Mouse (Mus musculus) spleen, postnatal 36 days (tissue): Measurements from ENCODE around the gene Podxl2.

Experiments
- DNase-seq, 2 experiments: peaks; one replicate each; pipeline ENCODE4 v3.0.0; 2022; ENCODE audit warnings: low spot score in 2 of 2, mixed read lengths in 1 of 2

Podxl2 gene

DNA sequence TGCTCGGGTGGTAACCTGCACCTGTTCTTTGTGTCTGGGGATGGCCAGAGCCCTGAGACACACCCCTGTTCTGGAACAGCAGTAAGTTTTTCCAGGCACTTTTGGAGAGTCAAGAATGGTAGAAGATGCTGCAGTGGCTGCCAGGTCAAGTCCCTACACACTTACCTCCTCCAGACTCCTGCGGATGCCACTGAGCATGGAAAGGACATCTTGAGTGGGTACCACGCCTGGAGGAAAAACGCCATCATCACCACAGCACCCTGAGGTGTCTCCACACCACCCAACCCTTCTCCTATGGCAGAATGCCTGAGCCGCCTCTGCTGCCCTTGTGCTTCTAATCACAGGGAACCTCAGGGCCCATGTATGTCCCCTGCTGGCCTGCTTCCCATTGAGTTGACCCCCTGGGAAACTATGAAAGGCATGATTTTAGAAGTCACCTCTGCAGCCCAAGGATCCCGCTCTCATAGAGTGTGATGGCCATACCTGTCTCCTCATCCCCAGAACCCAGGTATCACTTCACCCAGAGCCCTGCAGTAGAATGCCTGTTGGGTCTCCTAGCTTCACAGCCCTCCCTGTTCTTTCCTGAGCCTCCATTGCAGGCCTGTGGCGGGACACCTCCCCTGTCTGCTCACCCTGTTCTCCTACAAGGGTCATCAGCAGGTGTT is 29.8 kb downstream of the Podxl2 start:
- DNase-seq: no peak

DNA sequence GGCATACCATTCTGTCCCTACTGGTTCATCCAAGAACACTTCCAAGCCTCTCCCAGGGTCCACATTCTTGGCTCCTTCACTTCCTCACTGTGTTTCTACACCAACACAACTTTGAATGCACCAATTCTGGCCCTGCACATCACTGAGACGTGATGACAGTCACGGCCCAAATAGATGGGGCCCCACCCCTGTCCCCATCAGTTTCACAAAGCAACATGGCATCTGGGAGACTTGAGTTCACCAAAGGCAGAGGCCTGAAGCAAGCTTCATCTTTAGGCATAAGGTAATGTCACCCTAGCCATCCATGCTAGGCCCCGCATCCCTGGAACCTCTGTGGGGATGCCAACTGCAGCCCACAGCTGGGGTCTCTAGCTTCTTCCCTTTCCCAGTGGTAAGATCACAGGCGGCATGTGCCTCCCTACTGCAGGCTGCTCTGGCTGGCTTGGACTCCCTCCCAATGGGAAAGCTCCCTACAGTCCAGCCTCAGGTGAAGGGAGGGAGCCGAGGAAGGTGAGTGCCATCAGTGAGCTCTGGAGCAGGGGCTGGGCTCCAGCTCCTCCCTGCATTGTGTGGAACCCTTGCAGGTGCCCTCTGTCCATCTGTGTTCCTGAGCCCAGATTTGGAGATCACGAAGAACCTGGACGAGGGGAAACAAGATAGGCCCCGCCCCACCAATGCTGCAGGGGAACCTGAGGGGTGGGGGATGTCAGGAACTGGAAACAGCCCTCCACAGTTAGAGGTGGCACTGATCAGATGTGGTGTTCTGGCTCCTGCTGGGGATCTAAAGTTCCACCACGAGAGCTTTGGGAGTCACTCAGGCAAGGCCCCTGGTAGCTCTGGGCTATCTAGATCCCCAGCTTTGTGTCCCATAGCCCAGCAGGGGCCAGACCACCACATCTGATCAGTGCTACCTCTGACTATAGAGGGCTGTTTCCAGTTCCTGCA is 30.8 kb downstream of the Podxl2 start:
- DNase-seq: no peak

GRCm38 (mm10) chr6:88843241-88843640 is 31.6 kb downstream of the Podxl2 start:
- no peak for DNase-seq

DNA sequence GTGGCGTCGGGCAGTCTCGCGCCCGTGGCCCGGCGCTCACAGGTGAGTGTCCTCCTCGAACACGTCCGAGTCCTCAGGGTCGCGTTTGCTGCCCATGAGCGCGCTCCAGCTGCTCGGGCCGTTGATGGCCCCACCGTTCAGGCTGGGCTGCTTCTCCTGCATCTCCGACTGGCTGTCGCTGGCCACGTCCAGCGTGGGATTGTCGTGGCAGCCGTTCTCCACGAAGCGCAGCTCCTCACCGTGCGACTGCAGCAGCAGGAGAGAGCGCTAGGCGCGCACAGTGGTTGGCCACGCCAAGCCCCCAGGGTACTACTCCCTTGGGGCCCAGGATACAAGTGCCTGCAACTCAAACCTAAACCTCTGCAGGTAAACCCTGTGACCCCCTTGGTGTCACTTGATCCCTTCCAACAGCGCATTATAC is 32.1 kb downstream of the Podxl2 start:
- peak in 1 of 2 experiments; percentile 15 for DNase-seq

DNA sequence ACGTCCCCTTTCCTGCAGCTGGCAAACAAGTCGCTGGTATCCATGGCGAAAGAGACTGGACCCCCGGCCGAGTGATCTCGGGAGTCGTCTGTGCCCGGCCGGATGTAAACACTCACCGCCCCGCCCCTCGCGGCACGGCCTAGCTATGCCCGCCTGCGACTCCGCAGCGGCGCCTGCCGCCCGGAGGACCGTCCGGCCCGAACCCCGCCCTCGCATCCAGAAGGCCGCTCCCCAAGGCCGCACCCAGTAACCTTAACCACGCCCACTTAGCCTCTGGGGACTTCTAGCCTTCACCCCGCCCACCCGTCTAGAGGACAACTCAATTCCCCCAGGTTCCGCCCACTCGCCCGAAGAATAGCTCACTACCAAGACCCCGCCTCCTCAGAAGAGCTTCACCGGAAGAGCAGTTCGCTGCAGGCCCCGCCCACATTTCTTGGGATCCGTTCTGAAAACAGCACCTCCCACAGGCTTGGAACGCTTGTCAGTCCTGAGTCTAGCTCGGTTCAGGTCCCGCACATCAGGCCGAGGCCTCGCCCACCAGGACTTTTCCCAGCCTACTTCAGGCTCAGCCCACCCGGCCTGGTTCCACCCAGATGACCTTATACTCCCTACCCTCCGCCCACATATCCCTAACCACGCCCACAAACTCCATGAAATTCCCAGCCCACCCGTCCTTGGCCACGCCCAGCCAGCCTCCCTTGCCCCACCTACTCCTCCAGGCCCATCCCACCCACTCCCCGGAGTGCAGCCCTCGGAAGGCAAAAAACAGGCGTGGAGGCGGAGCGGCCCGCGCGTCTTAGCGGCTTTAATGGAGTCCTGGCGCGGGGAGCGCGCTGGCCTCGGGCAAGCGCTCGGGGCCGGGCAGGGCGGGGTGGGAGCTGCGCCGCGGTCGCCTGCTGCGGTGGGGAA is 32.8 kb downstream of the Podxl2 start, which contains the start of gene Abtb1:
Gene Abtb1 (minus strand): TSS at position 204 of the 909 bp plus-strand sequence.
- peak; percentile 100 for DNase-seq

DNA sequence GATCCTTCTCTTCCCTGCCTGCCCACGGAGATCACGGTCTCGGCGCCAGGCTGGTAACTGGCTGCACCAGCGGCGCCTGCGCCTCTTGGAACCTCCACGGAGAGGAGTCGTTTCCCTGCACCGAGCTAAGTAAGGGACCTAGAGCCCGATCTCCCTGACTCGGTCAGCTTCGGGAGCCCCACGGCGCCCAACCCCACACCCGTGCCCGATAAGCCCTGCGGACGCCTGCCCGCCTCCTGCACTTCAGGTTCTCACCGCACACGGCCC is 33.4 kb downstream of the Podxl2 start:
- DNase-seq: no peak

DNA sequence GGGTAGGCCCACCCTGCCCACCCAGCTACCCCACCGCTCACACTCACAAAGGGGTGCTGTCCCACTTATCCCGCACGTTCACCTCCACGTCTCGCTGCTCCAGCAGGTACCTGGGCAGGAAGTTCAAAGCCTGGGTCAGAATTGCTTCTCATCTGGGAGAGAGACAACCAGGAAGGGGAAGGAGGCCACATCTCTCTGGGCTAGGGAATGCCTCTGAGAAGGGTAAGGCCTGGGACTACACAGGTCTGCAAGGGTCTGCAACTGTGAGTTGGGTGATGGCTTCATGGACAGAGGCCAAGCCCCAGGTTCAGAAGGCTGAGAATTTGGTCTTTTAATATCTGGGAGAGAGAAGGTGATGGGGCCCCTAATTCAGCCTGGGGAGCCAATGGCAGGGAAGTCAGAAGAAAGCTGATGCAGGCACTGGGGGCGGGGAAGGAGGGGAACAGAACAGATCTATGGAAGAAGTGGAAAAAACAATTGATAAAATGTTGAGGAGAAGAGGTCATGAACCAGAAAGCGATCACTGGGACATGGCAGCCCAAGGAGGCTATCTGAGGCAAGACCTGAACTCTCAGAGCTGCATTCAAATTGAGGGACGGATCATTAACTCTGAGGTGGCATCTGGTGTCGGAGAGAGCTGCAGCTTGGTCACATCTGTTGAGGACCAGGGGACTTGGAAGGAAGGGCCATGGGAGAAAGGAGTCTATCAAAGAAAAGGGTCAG is 33.9 kb downstream of the Podxl2 start:
- no peak for DNase-seq

DNA sequence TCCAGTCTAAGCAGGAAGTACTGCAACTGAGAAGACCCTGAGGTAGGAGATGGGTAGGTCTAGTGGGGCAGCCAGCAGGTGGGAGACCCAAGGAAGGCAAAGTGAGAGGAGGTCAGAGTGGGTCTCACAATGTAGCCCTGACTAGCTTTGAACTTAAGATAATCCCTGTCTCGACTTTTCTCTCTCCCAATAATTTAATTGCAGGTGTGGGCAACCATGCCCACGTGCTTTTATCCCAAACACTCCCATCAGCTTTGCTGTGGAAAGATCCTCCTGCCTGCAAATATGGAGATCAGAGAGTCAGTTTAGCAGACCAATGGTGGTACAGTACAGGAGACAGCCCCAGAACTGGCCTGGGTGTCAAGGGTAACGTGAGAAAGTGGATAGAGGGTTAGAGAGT is 34.6 kb downstream of the Podxl2 start:
- DNase-seq: no peak

- DNase-seq: no peak
These were observed 35.5 kb downstream of the Podxl2 start for GRCm38 (mm10) chr6:88839135-88839970.

DNA sequence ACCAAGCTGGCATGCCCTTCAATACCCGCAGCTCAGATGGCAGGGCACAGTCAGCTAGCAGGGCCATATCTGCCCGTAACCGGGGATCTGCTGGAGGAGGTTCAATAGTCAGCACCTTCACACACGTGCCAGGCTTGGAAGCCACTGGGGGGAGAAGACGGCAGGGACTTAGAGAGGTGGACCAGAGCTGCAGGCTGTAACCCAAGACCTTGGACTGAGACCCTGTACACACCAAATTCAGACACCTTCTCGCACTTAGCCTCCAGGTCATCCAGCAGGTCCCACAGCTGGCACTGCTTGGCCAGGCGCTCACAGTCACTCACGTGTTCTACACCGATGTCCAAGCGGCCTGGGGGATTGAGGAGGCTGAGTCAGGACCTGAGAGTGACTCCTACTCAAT is 36.2 kb downstream of the Podxl2 start:
- no peak for DNase-seq

- DNase-seq: no peak
These were observed 36.8 kb downstream of the Podxl2 start for GRCm38 (mm10) chr6:88837999-88838398.

- no peak for DNase-seq
These were observed 38.5 kb downstream of the Podxl2 start for GRCm38 (mm10) chr6:88836178-88836819.

DNA sequence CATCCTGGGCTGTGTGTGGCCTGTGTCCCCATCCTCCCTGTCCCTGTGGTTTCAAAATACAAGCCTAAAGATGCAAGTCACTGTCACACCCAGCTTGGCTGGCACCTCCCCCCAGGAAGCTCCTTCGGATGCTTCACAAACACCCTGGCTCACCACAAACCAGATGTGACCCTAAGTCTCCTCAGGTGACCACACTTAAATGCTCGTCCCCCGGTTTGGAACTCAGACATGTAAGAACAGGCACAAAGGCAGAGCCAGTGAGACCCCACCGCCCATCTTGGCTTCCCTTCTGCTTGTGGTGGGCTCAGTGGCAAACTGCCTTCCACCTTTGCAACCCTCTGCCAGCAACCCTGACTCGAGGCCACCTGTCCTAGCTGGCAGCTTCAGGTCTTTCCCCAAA is 39.8 kb downstream of the Podxl2 start:
- DNase-seq: peak; percentile 23 to 70

- DNase-seq: no peak
These were observed 41.3 kb downstream of the Podxl2 start for GRCm38 (mm10) chr6:88833340-88834140.

DNA sequence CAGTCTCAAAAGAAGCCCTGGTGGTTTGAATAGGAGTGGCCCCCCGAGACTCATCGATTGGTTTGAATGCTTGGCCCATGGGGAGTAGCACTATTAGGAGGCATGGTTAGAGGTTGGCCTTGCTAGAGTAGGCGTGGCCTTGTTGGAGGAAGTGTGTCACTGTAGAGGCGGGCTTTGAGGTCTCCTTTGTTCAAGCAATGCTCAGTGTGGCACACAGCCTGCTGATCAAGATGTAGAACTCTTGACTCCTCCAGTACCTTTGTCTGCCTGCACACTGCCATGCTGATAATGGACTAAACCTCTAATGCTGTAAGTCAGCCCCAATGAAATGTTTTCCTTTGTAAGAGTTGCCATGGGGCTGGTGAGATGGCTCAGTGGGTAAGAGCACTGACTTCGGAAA is 42.2 kb downstream of the Podxl2 start:
- no peak for DNase-seq

DNA sequence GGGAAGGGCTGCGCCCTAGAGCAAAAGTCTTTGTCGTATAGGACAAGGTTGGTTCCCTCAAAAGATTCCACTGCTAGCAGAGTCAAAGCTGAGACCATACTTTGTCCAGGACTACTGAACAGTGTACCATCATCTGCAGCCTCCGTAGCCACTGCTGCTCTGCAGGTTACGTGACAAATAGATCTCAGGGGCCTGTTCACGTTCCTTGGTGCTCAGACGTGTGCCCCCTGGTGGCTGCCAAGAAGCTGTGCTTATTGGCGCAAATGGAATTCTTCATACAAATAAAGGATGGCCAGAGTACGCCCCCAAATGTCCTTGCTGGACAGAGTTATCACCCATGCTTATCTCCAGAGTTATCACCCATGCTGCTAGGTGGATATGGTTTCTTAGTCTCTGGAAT is 43.4 kb downstream of the Podxl2 start:
- DNase-seq: peak; percentile 52 to 57

DNA sequence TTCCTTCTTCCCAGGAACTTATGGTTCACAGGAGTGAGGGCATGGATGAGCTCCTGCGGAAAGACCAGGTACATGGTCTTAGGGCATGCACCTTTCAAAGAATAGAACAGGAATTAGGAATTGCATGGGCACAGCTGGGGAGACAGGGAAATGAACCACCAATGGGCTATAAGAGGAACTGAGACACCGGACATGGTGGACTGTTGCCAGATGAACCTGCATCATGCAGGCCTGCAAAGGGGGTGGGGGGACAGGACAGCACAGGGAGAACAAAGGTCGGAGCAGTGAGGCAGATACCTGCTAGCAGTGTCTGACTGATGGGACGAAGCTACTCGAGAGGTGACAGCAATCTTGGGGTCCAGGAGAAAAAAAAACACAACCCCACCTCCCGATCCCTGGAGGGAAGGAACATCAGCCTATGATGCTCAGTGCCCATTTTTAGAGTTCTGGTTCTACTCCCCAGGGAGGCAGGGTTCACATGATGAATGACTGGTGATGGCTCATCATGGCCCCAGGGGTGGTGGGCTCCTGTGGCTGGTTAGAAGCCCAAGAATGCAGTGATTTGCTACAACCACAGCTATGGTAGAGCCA is 44.6 kb downstream of the Podxl2 start:
- no peak for DNase-seq

- no peak for DNase-seq
These were observed 45.3 kb downstream of the Podxl2 start for GRCm38 (mm10) chr6:88829579-88829978.
